Mouse (Mus musculus) ES-E14 (cell line): Measurements from ENCODE around the gene Ccs.

Experiments
- CHD2 ChIP-seq: IDR thresholded peaks from 2 replicates; pipeline ENCODE4 v1.6.1; 2014; ENCODE audit warnings: mild to moderate bottlenecking, low read depth, low read length, inconsistent platforms
- HCFC1 ChIP-seq: IDR thresholded peaks from 2 replicates; pipeline ENCODE4 v1.6.1; 2012; ENCODE audit warnings: low read length, inconsistent platforms, borderline replicate concordance; ENCODE audit not compliant: insufficient read depth
- MAFK ChIP-seq: IDR thresholded peaks from 2 replicates; pipeline ENCODE4 v1.6.1; 2014; ENCODE audit warnings: mild to moderate bottlenecking, low read depth, low read length, inconsistent platforms; ENCODE audit not compliant: insufficient read depth

DNA sequence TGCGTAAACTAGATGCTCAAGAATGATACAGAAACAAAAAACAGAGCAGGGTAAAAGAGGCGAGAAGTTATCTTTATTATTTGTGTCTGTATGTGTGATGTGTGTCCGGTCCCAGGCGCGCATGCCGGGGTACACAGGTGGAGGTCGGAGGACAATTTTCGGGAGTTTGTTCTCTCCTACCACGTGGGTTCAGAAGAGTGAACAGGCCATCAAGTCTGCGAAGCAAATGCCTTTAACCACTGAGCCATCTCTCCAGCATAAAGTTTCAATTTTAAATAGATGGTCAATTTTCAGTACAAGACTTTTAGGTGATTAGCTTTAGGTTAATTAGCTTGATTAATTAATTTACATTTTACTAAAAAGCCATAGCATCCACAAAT, 40.2 kb upstream of the Ccs start:
- TF ChIP-seq CHD2 (no peak), MAFK (no peak), HCFC1 (no peak)
